Mouse (Mus musculus): Measurements from ENCODE around the gene Wfdc15a. TPM values are rescaled to one million over a fixed set of nuclear protein-coding genes. Genes with fewer than 3 reads are reported as not detected.

Gene Wfdc15a
- polyA plus RNA-seq, 1 experiment from 2014 or later: not detected

DNA sequence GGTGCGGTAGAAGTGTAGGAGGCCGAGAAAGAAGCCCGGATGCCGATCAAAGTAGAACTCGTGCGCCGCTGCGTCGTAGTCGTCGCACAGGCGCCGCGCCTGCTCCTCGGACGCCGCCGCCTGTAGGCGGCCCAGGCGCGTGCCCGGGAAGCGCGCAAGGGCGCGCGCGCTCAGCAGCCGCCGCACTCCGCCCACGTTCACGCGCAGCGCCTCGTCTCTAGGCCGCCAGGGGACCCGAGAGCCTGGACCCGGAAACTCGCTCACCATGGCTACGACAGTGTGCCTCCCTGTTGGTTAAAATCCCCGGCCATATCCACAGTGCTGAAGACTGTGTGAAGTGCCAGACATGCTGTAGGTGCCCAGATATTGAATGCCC lies 31.4 kb downstream of the Wfdc15a start:
- peaks cover 9% of the 10 kb centered on the region; the same call in 1 of the 2 replicates for H3K4me1 ChIP-seq (ENCODE audit: control insufficient read depth, insufficient read depth, low read length)
- no peaks in the 10 kb centered on the region for H3K36me3 ChIP-seq (ENCODE audit: control insufficient read depth, insufficient read depth, low read length)
- H3K27ac ChIP-seq (ENCODE audit: low read depth, low read length): no peak overlapping the region
- 10% methylated on average over 42 of the region's 42 CpGs for WGBS
- H3K9me3 ChIP-seq (ENCODE audit: control insufficient read depth, low read length): no peaks in the 10 kb centered on the region
- ATAC-seq (ENCODE audit: low FRiP score, low TSS enrichment): peak; percentile 67; the same call in 1 of the 2 replicates
- peak overlapping the region; percentile 35 for H3K4me3 ChIP-seq (ENCODE audit: low read length)
- H3K27me3 ChIP-seq (ENCODE audit: control insufficient read depth, insufficient read depth, low read length): peaks cover 68% of the 10 kb centered on the region
- peak overlapping the region; percentile 58 for H3K4me2 ChIP-seq (replicated peaks; ENCODE audit: low read depth, low read length)
- H3K9ac ChIP-seq (ENCODE audit: low read depth, low read length): peak overlapping the region; percentile 37; the same call in 1 of the 2 replicates

DNA sequence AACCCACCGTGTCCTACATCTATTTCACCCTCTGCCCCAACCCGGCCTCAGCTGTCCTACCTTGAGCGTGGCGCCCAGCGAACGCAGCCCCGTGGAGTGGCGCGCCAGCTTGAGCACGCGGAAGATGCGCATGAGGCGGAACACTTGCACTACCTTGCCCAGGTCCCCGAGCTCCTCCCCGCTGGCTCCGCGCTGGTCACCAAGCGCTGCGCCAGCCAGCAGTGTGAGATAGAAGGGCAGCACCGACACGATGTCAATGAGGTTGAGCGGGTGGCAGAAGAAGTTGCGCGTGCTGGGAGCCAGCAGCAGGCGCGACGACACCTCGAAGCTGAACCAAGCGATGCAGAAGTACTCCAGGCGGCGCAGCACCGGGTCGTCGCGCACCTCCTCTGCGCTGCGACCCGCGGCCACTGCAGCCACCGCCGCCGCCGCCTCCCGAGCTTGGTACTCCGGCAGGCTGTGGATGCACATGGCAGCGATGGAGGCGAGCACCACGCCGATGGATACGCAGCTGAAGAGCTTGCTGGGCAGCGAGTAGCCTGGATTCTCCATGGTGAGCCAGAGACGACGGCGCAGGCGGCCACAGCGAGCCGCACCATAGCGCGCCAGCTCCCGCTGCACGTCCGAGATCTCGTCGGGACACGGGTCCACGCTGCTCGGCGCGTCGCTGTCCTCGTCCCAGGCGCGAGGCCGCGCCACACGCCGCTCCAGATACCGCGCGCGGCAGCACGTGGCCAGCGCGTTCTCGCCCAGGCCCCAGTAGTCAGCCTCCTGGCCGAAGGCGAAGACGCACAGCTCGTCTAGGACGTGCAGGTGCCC lies 32.0 kb downstream of the Wfdc15a start:
- H3K9me3 ChIP-seq (ENCODE audit: control insufficient read depth, low read length): no peaks in the 10 kb centered on the region
- 13% methylated on average over 88 of the region's 90 CpGs for WGBS
- peaks cover 63% of the 10 kb centered on the region for H3K27me3 ChIP-seq (ENCODE audit: control insufficient read depth, insufficient read depth, low read length)
- H3K4me1 ChIP-seq (ENCODE audit: control insufficient read depth, insufficient read depth, low read length): peaks cover 9% of the 10 kb centered on the region; the same call in 1 of the 2 replicates
- ATAC-seq (ENCODE audit: low FRiP score, low TSS enrichment): peak; percentile 47; the same call in 1 of the 2 replicates
- peak overlapping the region; percentile 35 for H3K4me3 ChIP-seq (ENCODE audit: low read length)
- H3K36me3 ChIP-seq (ENCODE audit: control insufficient read depth, insufficient read depth, low read length): no peaks in the 10 kb centered on the region
- no peak overlapping the region for H3K27ac ChIP-seq (ENCODE audit: low read depth, low read length)
- peak overlapping the region; percentile 58 for H3K4me2 ChIP-seq (replicated peaks; ENCODE audit: low read depth, low read length)
- peak overlapping the region; percentile 37 for H3K9ac ChIP-seq (ENCODE audit: low read depth, low read length)

DNA sequence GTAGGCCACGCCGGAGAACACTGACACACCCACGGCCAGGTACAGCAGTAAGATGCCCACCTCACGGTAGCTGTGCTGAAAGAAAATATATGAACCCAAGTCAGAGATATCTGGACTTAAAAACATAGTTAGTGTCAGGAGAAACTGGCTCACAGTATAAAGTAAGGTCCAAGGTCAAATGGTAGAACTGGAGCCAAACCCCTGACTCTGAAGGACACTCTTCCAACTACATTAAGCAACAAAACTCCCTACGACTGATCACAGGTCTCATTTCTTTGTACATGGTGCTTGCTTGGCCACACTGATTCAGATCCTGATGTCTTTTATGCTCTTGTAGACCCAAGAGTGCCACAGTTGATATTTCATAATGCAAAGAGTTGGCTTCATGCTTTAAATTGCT lies 35.0 kb downstream of the Wfdc15a start:
- H3K4me2 ChIP-seq (replicated peaks; ENCODE audit: low read depth, low read length): no peak overlapping the region
- no peak for ATAC-seq (ENCODE audit: low FRiP score, low TSS enrichment)
- 87% methylated on average over 5 of the region's 5 CpGs for WGBS
- no peak overlapping the region for H3K27ac ChIP-seq (ENCODE audit: low read depth, low read length)
- H3K27me3 ChIP-seq (ENCODE audit: control insufficient read depth, insufficient read depth, low read length): peaks cover 45% of the 10 kb centered on the region
- no peaks in the 10 kb centered on the region for H3K36me3 ChIP-seq (ENCODE audit: control insufficient read depth, insufficient read depth, low read length)
- 0 out of 2 replicates have a peak, but pooled peaks cover 7% of the 10 kb centered on the region for H3K4me1 ChIP-seq (ENCODE audit: control insufficient read depth, insufficient read depth, low read length)
- no peak overlapping the region for H3K4me3 ChIP-seq (ENCODE audit: low read length)
- no peaks in the 10 kb centered on the region for H3K9me3 ChIP-seq (ENCODE audit: control insufficient read depth, low read length)
- H3K9ac ChIP-seq (ENCODE audit: low read depth, low read length): no peak overlapping the region

DNA sequence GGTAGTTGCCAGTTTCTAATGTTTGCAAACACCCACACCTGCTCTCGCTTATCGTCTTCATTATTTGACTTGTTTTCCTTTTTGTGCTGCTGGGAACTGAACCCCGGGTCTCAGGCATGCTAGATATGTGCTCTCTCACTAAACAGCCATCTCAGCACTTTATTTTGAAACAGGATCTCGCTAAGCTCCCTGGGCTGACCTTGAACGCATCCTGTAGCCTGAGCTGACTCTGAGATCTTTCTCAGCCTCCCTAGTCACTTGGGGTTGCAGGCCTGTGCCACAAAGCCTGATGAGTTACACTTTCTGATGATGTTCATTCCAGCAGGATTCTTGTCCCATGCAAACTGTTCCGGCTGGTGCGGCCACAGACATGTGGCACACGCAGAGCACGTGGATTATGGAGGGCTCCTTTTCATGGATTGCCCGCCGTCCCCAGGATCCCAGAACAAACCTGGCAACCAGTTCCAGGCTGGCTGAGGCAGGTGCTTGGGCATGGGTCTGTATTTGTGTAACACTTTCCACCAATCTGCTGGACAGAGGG lies 38.3 kb downstream of the Wfdc15a start:
- H3K9me3 ChIP-seq (ENCODE audit: control insufficient read depth, low read length): no peaks in the 10 kb centered on the region
- no peak overlapping the region for H3K4me2 ChIP-seq (replicated peaks; ENCODE audit: low read depth, low read length)
- H3K4me3 ChIP-seq (ENCODE audit: low read length): no peak overlapping the region
- peaks cover 12% of the 10 kb centered on the region for H3K27me3 ChIP-seq (ENCODE audit: control insufficient read depth, insufficient read depth, low read length)
- no peak overlapping the region for H3K27ac ChIP-seq (ENCODE audit: low read depth, low read length)
- H3K9ac ChIP-seq (ENCODE audit: low read depth, low read length): no peak overlapping the region
- H3K36me3 ChIP-seq (ENCODE audit: control insufficient read depth, insufficient read depth, low read length): peaks cover 3% of the 10 kb centered on the region; the same call in 1 of the 2 replicates
- no peaks in the 10 kb centered on the region for H3K4me1 ChIP-seq (ENCODE audit: control insufficient read depth, insufficient read depth, low read length)
- no peak for ATAC-seq (ENCODE audit: low FRiP score, low TSS enrichment)
- 70% methylated on average over 11 of the region's 11 CpGs for WGBS

DNA sequence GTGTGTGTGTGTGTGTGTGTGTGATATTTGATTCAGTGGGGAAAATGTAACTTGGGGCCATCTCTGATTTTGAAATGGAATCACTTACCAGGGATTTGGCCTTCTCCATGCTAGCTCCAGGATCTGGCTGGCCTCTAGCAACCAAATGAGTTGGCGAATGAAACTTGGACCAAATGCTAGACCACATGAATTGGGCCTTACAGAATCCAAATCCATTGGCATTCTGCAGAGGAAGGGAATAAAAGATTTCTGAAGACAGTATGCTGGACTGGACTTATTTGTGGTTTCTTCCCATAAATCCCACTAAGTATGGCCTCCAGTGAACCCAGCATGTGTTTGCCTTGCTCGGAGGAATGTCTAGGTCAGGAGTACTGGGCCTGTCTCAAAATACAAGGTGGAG lies 41.1 kb downstream of the Wfdc15a start:
- ATAC-seq (ENCODE audit: low FRiP score, low TSS enrichment): no peak
- 65% methylated on average over 2 of the region's 2 CpGs for WGBS

DNA sequence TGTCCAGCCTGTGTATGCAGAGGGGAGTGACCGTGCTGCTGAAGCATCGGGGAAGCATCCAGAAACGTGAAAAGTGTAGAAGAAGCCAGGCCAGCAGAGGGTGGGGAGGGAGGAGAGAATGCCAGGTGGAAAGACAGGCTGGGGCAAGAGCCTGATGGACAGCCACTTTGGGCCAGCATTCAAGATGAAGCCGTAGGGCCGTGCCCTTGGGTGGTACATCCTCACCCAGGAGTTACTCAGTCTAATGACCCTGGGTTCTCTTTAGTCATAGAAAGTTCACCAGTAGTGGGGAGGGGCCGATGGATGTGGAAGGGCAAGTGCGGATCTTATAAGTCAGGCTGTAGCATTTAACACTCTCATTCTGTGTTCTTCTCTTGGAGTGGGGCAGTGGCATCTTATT lies 43.8 kb downstream of the Wfdc15a start:
- Histone ChIP-seq H3K27me3 (ENCODE audit: control insufficient read depth, insufficient read depth, low read length) (no peaks in the 10 kb centered on the region), H3K4me2 (replicated peaks; ENCODE audit: low read depth, low read length) (no peak overlapping the region), H3K4me1 (ENCODE audit: control insufficient read depth, insufficient read depth, low read length) (no peaks in the 10 kb centered on the region), H3K9ac (ENCODE audit: low read depth, low read length) (no peak overlapping the region), H3K27ac (ENCODE audit: low read depth, low read length) (no peak overlapping the region), H3K9me3 (ENCODE audit: control insufficient read depth, low read length) (no peaks in the 10 kb centered on the region), H3K4me3 (ENCODE audit: low read length) (no peak overlapping the region), H3K36me3 (ENCODE audit: control insufficient read depth, insufficient read depth, low read length) (peaks cover 26% of the 10 kb centered on the region)
- no peak for ATAC-seq (ENCODE audit: low FRiP score, low TSS enrichment)
- WGBS: 86% methylated on average over 7 of the region's 7 CpGs

More for the DNA sequence above, 41.1 kb downstream of the Wfdc15a start:
- H3K27me3 ChIP-seq (ENCODE audit: control insufficient read depth, insufficient read depth, low read length): no peaks in the 10 kb centered on the region
- no peaks in the 10 kb centered on the region for H3K4me1 ChIP-seq (ENCODE audit: control insufficient read depth, insufficient read depth, low read length)
- H3K4me2 ChIP-seq (replicated peaks; ENCODE audit: low read depth, low read length): no peak overlapping the region
- no peak overlapping the region for H3K27ac ChIP-seq (ENCODE audit: low read depth, low read length)
- no peak overlapping the region for H3K9ac ChIP-seq (ENCODE audit: low read depth, low read length)
- H3K36me3 ChIP-seq (ENCODE audit: control insufficient read depth, insufficient read depth, low read length): peaks cover 3% of the 10 kb centered on the region; the same call in 1 of the 2 replicates
- no peak overlapping the region for H3K4me3 ChIP-seq (ENCODE audit: low read length)
- H3K9me3 ChIP-seq (ENCODE audit: control insufficient read depth, low read length): no peaks in the 10 kb centered on the region

DNA sequence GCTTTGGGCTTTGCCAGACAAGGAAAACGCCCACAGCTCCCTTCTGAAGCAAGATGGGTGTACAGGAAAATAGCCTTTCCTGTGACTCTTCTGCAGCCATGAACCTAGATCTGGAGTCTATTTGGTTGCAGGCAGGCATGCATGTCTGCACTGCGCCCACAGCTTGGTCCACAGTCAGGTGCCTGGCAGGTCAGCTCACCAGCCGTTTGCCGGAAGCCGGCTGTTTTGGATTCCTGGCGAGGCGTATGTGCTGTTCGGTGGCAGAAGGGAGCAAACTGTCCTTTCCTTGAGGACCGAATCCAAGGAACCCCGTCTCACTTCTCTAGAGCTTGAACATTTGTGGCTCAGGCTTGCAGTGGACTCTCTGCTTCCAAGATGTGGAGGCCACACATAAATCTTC lies 45.9 kb downstream of the Wfdc15a start:
- Histone ChIP-seq H3K4me1 (ENCODE audit: control insufficient read depth, insufficient read depth, low read length) (no peaks in the 10 kb centered on the region), H3K4me2 (replicated peaks; ENCODE audit: low read depth, low read length) (no peak overlapping the region), H3K4me3 (ENCODE audit: low read length) (no peak overlapping the region), H3K36me3 (ENCODE audit: control insufficient read depth, insufficient read depth, low read length) (peaks cover 26% of the 10 kb centered on the region), H3K9me3 (ENCODE audit: control insufficient read depth, low read length) (no peaks in the 10 kb centered on the region), H3K27ac (ENCODE audit: low read depth, low read length) (no peak overlapping the region), H3K27me3 (ENCODE audit: control insufficient read depth, insufficient read depth, low read length) (no peaks in the 10 kb centered on the region), H3K9ac (ENCODE audit: low read depth, low read length) (no peak overlapping the region)
- no peak for ATAC-seq (ENCODE audit: low FRiP score, low TSS enrichment)
- WGBS: 89% methylated on average over 10 of the region's 10 CpGs

DNA sequence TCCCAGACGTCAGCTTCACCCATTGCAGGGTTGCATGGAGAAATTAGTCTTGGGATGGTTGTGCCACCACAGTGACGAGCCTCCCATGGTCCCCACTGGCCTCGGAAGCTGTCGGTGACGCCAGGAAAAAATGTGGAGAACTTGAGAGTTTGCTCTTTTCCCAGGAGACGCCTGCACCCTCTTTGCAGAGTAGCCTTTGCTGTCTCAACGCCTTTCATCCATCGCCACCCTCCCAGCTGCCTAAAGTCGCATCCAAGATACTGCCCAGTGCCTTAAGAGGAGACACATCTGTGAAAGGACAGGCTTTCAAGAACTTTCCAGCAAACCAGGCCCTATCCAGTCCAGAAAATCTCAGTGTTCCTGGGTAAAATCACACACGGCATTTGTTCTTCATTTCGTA lies 47.6 kb downstream of the Wfdc15a start:
- no peak overlapping the region for H3K9ac ChIP-seq (ENCODE audit: low read depth, low read length)
- 94% methylated on average over 11 of the region's 11 CpGs for WGBS
- H3K9me3 ChIP-seq (ENCODE audit: control insufficient read depth, low read length): no peaks in the 10 kb centered on the region
- H3K27ac ChIP-seq (ENCODE audit: low read depth, low read length): no peak overlapping the region
- peaks cover 26% of the 10 kb centered on the region for H3K36me3 ChIP-seq (ENCODE audit: control insufficient read depth, insufficient read depth, low read length)
- no peaks in the 10 kb centered on the region for H3K27me3 ChIP-seq (ENCODE audit: control insufficient read depth, insufficient read depth, low read length)
- ATAC-seq (ENCODE audit: low FRiP score, low TSS enrichment): no peak
- H3K4me1 ChIP-seq (ENCODE audit: control insufficient read depth, insufficient read depth, low read length): no peaks in the 10 kb centered on the region
- no peak overlapping the region for H3K4me2 ChIP-seq (replicated peaks; ENCODE audit: low read depth, low read length)
- no peak overlapping the region for H3K4me3 ChIP-seq (ENCODE audit: low read length)

DNA sequence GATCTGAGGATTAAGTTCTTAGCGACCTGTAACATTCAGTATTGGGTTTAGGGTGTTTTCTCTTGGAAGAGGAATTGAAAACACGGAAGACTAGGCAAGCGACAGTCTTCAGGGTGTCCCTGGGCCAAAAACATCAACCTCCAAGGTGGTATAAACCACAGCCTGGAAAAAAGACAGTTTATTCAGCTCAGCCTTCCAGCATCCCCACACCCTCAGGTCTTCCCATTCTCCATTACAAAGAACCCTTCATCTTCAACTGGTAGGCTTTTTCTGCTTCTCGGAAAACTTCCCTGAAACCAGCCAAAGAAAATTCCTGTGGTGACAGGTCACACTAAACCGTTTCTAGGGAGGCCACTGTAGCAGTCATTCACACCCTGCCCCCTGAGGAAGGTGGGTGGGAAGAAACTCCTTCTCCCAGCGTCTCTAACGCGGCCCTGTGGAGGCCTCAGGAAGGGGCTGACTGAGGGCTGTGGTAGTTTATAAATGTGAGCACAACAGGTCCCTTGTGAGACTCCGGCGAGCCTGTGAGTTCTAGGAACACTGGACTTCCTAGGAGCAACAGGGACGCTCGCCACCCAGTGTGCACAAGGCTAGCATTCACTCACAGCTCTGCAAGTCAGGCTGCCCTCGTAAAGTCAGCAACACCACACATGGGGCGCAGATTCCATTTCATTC lies 49.7 kb downstream of the Wfdc15a start:
- Histone ChIP-seq H3K4me2 (replicated peaks; ENCODE audit: low read depth, low read length) (no peak overlapping the region), H3K27me3 (ENCODE audit: control insufficient read depth, insufficient read depth, low read length) (no peaks in the 10 kb centered on the region), H3K4me3 (ENCODE audit: low read length) (no peak overlapping the region), H3K9ac (ENCODE audit: low read depth, low read length) (no peak overlapping the region), H3K27ac (ENCODE audit: low read depth, low read length) (no peak overlapping the region), H3K9me3 (ENCODE audit: control insufficient read depth, low read length) (no peaks in the 10 kb centered on the region), H3K4me1 (ENCODE audit: control insufficient read depth, insufficient read depth, low read length) (no peaks in the 10 kb centered on the region), H3K36me3 (ENCODE audit: control insufficient read depth, insufficient read depth, low read length) (peaks cover 23% of the 10 kb centered on the region)
- WGBS: 31% methylated on average over 14 of the region's 14 CpGs
- no peak for ATAC-seq (ENCODE audit: low FRiP score, low TSS enrichment)
